Mouse (Mus musculus) embryonic facial prominence, embryonic 11.5 days (tissue): ENCODE results near the gene Ip6k1. TPM values are rescaled to one million over a fixed set of nuclear protein-coding genes. Genes with fewer than 3 reads are reported as not detected.

ENCODE experiments used
- ATAC-seq: fragments of 200-750 bp; cut with Nextera tagmentation; replicated peaks from 2 replicates; pipeline ENCODE4 v1.8.0; 2017; ENCODE audit warnings: low read depth; ENCODE audit not compliant: insufficient number of reproducible peaks, low FRiP score, low TSS enrichment
- DNase-seq: peaks from one replicate; pipeline ENCODE4 v3.0.0-alpha.2; 2015; ENCODE audit warnings: low spot score
- H3K27ac ChIP-seq: fragments of 300-500 bp; sonication (generic); replicated peaks from 2 replicates; pipeline ENCODE4 v1.5.1; 2014; ENCODE audit warnings: mild to moderate bottlenecking, low read depth, low read length, control low read depth
- H3K27me3 ChIP-seq: fragments of 300-500 bp; sonication (generic); 2 replicates; pipeline ENCODE4 v1.6.1; 2014; ENCODE audit warnings: mild to moderate bottlenecking, low read length, moderate library complexity, mixed read lengths; ENCODE audit not compliant: control insufficient read depth, insufficient read depth
- H3K36me3 ChIP-seq: fragments of 300-500 bp; sonication (generic); replicated peaks from 2 replicates; pipeline ENCODE4 v1.6.1; 2014; ENCODE audit warnings: low read depth, mild to moderate bottlenecking, low read length, moderate library complexity, mixed read lengths; ENCODE audit not compliant: control insufficient read depth, insufficient read depth
- H3K4me1 ChIP-seq: fragments of 300-500 bp; sonication (generic); 2 replicates; pipeline ENCODE4 v1.6.1; 2014; ENCODE audit warnings: low read length, mixed read lengths; ENCODE audit not compliant: control insufficient read depth, insufficient read depth
- H3K4me2 ChIP-seq: fragments of 300-500 bp; sonication (generic); 2 replicates; pipeline ENCODE4 v1.6.1; 2014; ENCODE audit warnings: low read depth, mild to moderate bottlenecking, control low read depth, low read length, moderate library complexity
- H3K4me3 ChIP-seq: fragments of 300-500 bp; sonication (generic); 2 replicates; pipeline ENCODE4 v1.5.1; 2014; ENCODE audit warnings: low read depth, low read length, control low read depth
- H3K9ac ChIP-seq: fragments of 300-500 bp; sonication (generic); replicated peaks from 2 replicates; pipeline ENCODE4 v1.6.1; 2014; ENCODE audit warnings: mild to moderate bottlenecking, control low read depth, low read length
- H3K9me3 ChIP-seq: fragments of 300-500 bp; sonication (generic); replicated peaks from 2 replicates; pipeline ENCODE4 v1.6.1; 2016; ENCODE audit warnings: mild to moderate bottlenecking, low read length, inconsistent platforms, mixed read lengths; ENCODE audit not compliant: control insufficient read depth
- WGBS: fragments of 180-500 bp; shearing (Covaris S2); extraction: QIAGEN DNeasy Blood & Tissue Kit; methylation state at CpG from one replicate; pipeline ENCODE4 v1.1.7; 2014; 5-methylcytosine and 5-hydroxymethylcytosine counted together
- microRNA-seq: library from miRNA; unstranded; fragments of <30 nt; microRNA quantifications from one replicate; pipeline ENCODE4, GENCODE M21; 2016; ENCODE audit warnings: borderline number of aligned reads
- polyA plus RNA-seq: library from polyadenylated mRNA; unstranded; fragments of >200 nt; fragmentation: Nextera tagmentation; extraction: Ambion mirVana; gene quantifications from 2 replicates; pipeline ENCODE4 v1.2.1, GENCODE M21; 2014

Gene Ip6k1
- polyA plus RNA-seq, 1 experiment from 2014 or later: 28.0 TPM

DNA sequence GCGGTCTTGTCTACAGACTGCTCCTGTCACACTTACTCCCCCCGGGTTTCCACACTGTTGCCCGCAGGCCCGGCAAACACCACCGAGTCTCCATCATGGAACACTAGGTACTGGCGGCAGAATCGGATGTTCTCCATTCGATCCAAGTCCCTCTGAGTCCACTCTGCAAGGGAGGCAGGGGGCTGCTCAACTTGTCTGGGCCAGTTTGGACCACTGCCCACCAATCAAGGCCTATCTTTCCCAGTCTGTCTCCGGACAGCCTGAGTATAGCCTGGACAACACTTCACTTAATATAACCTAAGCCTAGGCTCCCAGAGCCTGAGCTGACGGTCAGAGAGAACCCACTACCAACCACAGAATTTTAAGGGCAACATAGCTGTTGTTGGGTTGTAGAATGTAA lies 91.3 kb downstream of the Ip6k1 start:
- Histone ChIP-seq H3K4me1 (no peaks in the 10 kb centered on the region), H3K9me3 (no peaks in the 10 kb centered on the region), H3K27ac (no peak overlapping the region), H3K9ac (peak overlapping the region; percentile 84; the same call in 1 of the 2 replicates), H3K27me3 (no peaks in the 10 kb centered on the region), H3K4me3 (peak overlapping the region; percentile 77), H3K36me3 (peaks cover 5% of the 10 kb centered on the region), H3K4me2 (peak overlapping the region; percentile 88)
- 71% methylated on average over 10 of the region's 10 CpGs for WGBS
- DNase-seq (no peak), ATAC-seq (no peak)

GRCm38 (mm10) chr9:108094184-108094941 lies 92.1 kb downstream of the Ip6k1 start, which contains the start of gene Apeh:
Gene Apeh, minus strand, starts transcription at chr9:108094606.
- peak within 1 kb of the TSS; percentile 88 for H3K4me2 ChIP-seq
- peak within 1 kb of the TSS; percentile 66; the same call in 1 of the 2 replicates for H3K27ac ChIP-seq
- WGBS: under 1% methylated on average over 52 of the region's 52 CpGs
- H3K9ac ChIP-seq: peak within 1 kb of the TSS; percentile 84
- H3K9me3 ChIP-seq: no peaks in the 10 kb centered on the region
- ATAC-seq (peak; percentile 90), DNase-seq (peak; percentile 97)
- H3K4me3 ChIP-seq: peak within 1 kb of the TSS; percentile 77
- H3K4me1 ChIP-seq: no peaks in the 10 kb centered on the region
- H3K36me3 ChIP-seq: peaks cover 5% of the 10 kb centered on the region
- no peaks in the 10 kb centered on the region for H3K27me3 ChIP-seq

- 1% methylated on average over 16 of the region's 16 CpGs for WGBS
- H3K27me3 ChIP-seq: no peaks in the 10 kb centered on the region
- H3K4me1 ChIP-seq: no peaks in the 10 kb centered on the region
- DNase-seq (peak; percentile 18), ATAC-seq (peak; percentile 25; the same call in 1 of the 2 replicates)
- H3K9ac ChIP-seq: peak overlapping the region; percentile 84
- H3K27ac ChIP-seq: 0 out of 2 replicates have a peak overlapping the region, but pooled peaks have one; percentile 9
- H3K4me2 ChIP-seq: peak overlapping the region; percentile 88
- H3K9me3 ChIP-seq: no peaks in the 10 kb centered on the region
- peaks cover 2% of the 10 kb centered on the region for H3K36me3 ChIP-seq
- H3K4me3 ChIP-seq: peak overlapping the region; percentile 77
Observed at GRCm38 (mm10) chr9:108094998-108095411, 92.7 kb downstream of the Ip6k1 start.

- Histone ChIP-seq H3K27me3 (no peaks in the 10 kb centered on the region), H3K36me3 (peaks cover 2% of the 10 kb centered on the region), H3K4me2 (peak overlapping the region; percentile 88), H3K9me3 (no peaks in the 10 kb centered on the region), H3K27ac (no peak overlapping the region), H3K4me3 (peak overlapping the region; percentile 77), H3K9ac (no peak overlapping the region), H3K4me1 (no peaks in the 10 kb centered on the region)
- 10% methylated on average over 3 of the region's 3 CpGs for WGBS
- peak; percentile 83 for DNase-seq
- ATAC-seq: no peak
Observed at GRCm38 (mm10) chr9:108095518-108095917, 93.2 kb downstream of the Ip6k1 start.

DNA sequence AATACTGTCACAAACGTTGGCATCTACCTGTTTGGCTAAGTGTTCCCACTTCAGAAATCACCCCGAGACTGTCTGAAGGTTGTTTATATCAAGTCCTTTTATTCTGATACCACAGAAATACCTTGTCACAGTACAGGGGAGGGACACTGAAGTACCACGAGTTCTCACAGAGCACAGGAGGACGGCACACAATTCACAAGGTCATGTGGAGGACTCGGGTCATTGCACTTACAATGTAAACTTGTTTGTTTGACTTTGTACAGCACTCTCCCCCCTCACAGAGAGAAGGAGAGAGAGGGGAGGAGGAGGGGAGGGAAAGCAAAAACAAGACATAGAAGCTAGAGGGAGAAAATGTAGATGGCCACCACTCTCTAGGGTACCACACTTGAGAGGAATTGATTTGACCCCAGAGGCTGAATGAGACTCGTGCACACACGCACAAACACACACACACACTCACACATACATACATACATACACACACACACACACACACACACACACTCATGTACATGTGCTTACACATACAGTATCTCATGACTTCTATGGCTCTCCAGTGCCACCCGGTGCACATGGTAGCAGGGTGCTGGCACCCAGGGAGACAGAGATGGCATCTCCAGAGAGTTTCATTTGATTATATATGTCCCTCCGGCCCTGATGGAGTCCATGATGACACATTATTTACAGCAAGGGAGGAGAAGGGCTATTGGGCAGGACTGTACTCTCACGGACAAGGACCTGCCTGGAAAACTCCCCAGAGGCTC lies 93.8 kb downstream of the Ip6k1 start:
- 60% methylated on average over 10 of the region's 10 CpGs for WGBS
- no peak overlapping the region for H3K27ac ChIP-seq
- peaks cover 2% of the 10 kb centered on the region for H3K36me3 ChIP-seq
- H3K9me3 ChIP-seq: no peaks in the 10 kb centered on the region
- no peak for DNase-seq
- H3K4me3 ChIP-seq: no peak overlapping the region
- no peak overlapping the region for H3K9ac ChIP-seq
- no peaks in the 10 kb centered on the region for H3K4me1 ChIP-seq
- no peak overlapping the region for H3K4me2 ChIP-seq
- no peak for ATAC-seq
- no peaks in the 10 kb centered on the region for H3K27me3 ChIP-seq

Small RNAs within 50 kb of the gene (microRNA-seq; reads per million reads assigned to microRNA genes)
- not detected for gene Mir7088

Other genes starting within 250 kb of the Ip6k1 start
- gene Rbm5, start 231.5 kb upstream of the Ip6k1 start, polyA plus RNA-seq: 184 and 198 TPM in 2 replicates
- gene Rbm6, start 129.3 kb upstream of the Ip6k1 start, polyA plus RNA-seq: 96.7 and 101 TPM in 2 replicates
- 11.5 and 12.5 TPM in 2 replicates for gene Mon1a, start 114.3 kb upstream of the Ip6k1 start, polyA plus RNA-seq
- gene Mst1r, start 95.6 kb upstream of the Ip6k1 start, polyA plus RNA-seq: 0.49 and 0.79 TPM in 2 replicates
- not detected in 2 replicates for gene Actl11, start 74.0 kb upstream of the Ip6k1 start, polyA plus RNA-seq
- 3.5 and 4.3 TPM in 2 replicates for gene Camkv, start 66.8 kb upstream of the Ip6k1 start, polyA plus RNA-seq
- gene Traip, start 52.4 kb upstream of the Ip6k1 start, polyA plus RNA-seq: 34.2 and 34.8 TPM in 2 replicates
- gene Uba7, start 27.0 kb upstream of the Ip6k1 start, polyA plus RNA-seq: 12.2 and 13.2 TPM in 2 replicates
- gene Gm20661, start 19.4 kb upstream of the Ip6k1 start, polyA plus RNA-seq: 4.0 and 4.5 TPM in 2 replicates
- 101 and 108 TPM in 2 replicates for gene Inka1, start 16.6 kb upstream of the Ip6k1 start, polyA plus RNA-seq
- 7.6 and 10.2 TPM in 2 replicates for gene Cdhr4, start 10.0 kb upstream of the Ip6k1 start, polyA plus RNA-seq
- gene Gm20662, start 6.2 kb upstream of the Ip6k1 start, polyA plus RNA-seq: 0.14 and 0.59 TPM in 2 replicates
- gene Gmppb, start 46.7 kb downstream of the Ip6k1 start, polyA plus RNA-seq: 19.2 and 19.9 TPM in 2 replicates
- gene Amigo3, start 50.7 kb downstream of the Ip6k1 start, polyA plus RNA-seq: 1.4 and 1.5 TPM in 2 replicates
- gene Mst1, start 77.9 kb downstream of the Ip6k1 start, polyA plus RNA-seq: 0.28 and 0.31 TPM in 2 replicates
- 22.0 and 23.5 TPM in 2 replicates for gene Rnf123, start 80.8 kb downstream of the Ip6k1 start, polyA plus RNA-seq
- 45.3 and 47.2 TPM in 2 replicates for gene Apeh, start 92.1 kb downstream of the Ip6k1 start, polyA plus RNA-seq
- 0.97 and 1.1 TPM in 2 replicates for gene Bsn, start 187.9 kb downstream of the Ip6k1 start, polyA plus RNA-seq